Mouse (Mus musculus) heart, embryonic 15.5 days (tissue): ENCODE data around the gene Tcl1b2. TPM values are rescaled to one million over a fixed set of nuclear protein-coding genes. Genes with fewer than 3 reads are reported as not detected.
"Not testable (repeated sequence)": the region's sequence is repeated elsewhere in the genome, so short reads cannot be mapped to it uniquely, and the experiment has no call there.

ENCODE experiments used
- ATAC-seq: fragments of 200-750 bp; cut with Nextera tagmentation; replicated peaks from 2 replicates; pipeline ENCODE4 v1.8.0; 2017; ENCODE audit warnings: low read depth, moderate TSS enrichment; ENCODE audit not compliant: insufficient number of reproducible peaks, insufficient read depth, low FRiP score
- H3K27ac ChIP-seq: fragments of 300-500 bp; sonication (generic); 2 replicates; pipeline ENCODE4 v1.5.1; 2015; ENCODE audit warnings: mild to moderate bottlenecking, inconsistent platforms
- H3K27me3 ChIP-seq: fragments of 300-500 bp; sonication (generic); 2 replicates; pipeline ENCODE4 v1.6.1; 2015; ENCODE audit warnings: inconsistent platforms
- H3K36me3 ChIP-seq: fragments of 300-500 bp; sonication (generic); 2 replicates; pipeline ENCODE4 v1.6.1; 2015; ENCODE audit warnings: mild to moderate bottlenecking, inconsistent platforms
- H3K4me1 ChIP-seq: fragments of 300-500 bp; sonication (generic); replicated peaks from 2 replicates; pipeline ENCODE4 v1.6.1; 2015; ENCODE audit warnings: inconsistent platforms
- H3K4me2 ChIP-seq: fragments of 300-500 bp; sonication (generic); 2 replicates; pipeline ENCODE4 v1.6.1; 2015; ENCODE audit warnings: inconsistent platforms, mild to moderate bottlenecking, moderate library complexity
- H3K4me3 ChIP-seq: fragments of 300-500 bp; sonication (generic); 2 replicates; pipeline ENCODE4 v1.5.1; 2015; ENCODE audit warnings: mild to moderate bottlenecking, inconsistent platforms
- H3K9ac ChIP-seq: fragments of 300-500 bp; sonication (generic); 2 replicates; pipeline ENCODE4 v1.6.1; 2015; ENCODE audit warnings: mild to moderate bottlenecking, inconsistent platforms
- H3K9me3 ChIP-seq: fragments of 300-500 bp; sonication (generic); replicated peaks from 2 replicates; pipeline ENCODE4 v1.6.1; 2016; ENCODE audit warnings: inconsistent platforms
- WGBS: fragments of 180-500 bp; shearing (Covaris S2); methylation state at CpG from one replicate; pipeline ENCODE4 v1.1.7; 2015; ENCODE audit warnings: mixed read lengths; 5-methylcytosine and 5-hydroxymethylcytosine counted together
- polyA plus RNA-seq: library from polyadenylated mRNA; unstranded; fragments of >200 nt; fragmentation: Nextera tagmentation; extraction: Ambion mirVana; gene quantifications from 2 replicates; pipeline ENCODE4 v1.2.1, GENCODE M21; 2015

Tcl1b2 gene
- polyA plus RNA-seq, 1 experiment from 2014 or later = not detected

- H3K4me3 ChIP-seq, H3K9ac ChIP-seq, ATAC-seq, H3K4me2 ChIP-seq, H3K27me3 ChIP-seq, H3K4me1 ChIP-seq, H3K27ac ChIP-seq, H3K9me3 ChIP-seq, H3K36me3 ChIP-seq: not testable (repeated sequence)
- 34% methylated on average over 2 of the region's 2 CpGs for WGBS
Measured at GRCm38 (mm10) chr12:105174318-105174717, 28.5 kb downstream of the Tcl1b2 start.

DNA sequence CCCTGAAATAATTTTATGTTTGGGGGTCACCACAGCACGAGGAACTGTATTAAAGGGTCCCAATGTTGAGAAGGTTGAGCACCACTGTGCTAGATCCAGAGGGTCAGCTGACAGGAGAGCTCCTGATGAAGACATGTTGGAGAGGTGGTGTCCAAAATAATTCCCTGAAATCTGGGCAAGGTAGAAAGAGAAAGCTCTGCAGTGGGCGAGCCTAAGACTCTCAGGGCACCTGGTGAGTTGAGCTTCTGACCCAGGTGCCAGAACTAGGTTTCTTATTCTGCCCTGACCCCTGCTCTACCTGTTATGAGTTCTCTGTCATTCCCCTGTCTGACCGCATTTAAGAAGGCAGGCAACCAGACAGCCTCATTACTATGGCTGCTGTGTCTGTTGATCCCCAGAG lies 30.2 kb downstream of the Tcl1b2 start, which contains the start of gene Tcl1b5:
Tcl1b5 (plus strand) TSS at position 301 of the 400 bp plus-strand sequence.
- not testable (repeated sequence) for H3K27ac ChIP-seq, H3K4me2 ChIP-seq, H3K9me3 ChIP-seq, H3K4me1 ChIP-seq, H3K27me3 ChIP-seq, H3K36me3 ChIP-seq, H3K4me3 ChIP-seq, ATAC-seq, H3K9ac ChIP-seq
- WGBS = 45% methylated on average over 3 of the region's 3 CpGs

GRCm38 (mm10) chr12:105181040-105181644 lies 35.3 kb downstream of the Tcl1b2 start:
- ATAC-seq, H3K27ac ChIP-seq, H3K4me2 ChIP-seq, H3K4me3 ChIP-seq, H3K4me1 ChIP-seq, H3K9ac ChIP-seq, H3K9me3 ChIP-seq, H3K27me3 ChIP-seq, H3K36me3 ChIP-seq: not testable (repeated sequence)
- WGBS = 64% methylated on average over 4 of the region's 4 CpGs

DNA sequence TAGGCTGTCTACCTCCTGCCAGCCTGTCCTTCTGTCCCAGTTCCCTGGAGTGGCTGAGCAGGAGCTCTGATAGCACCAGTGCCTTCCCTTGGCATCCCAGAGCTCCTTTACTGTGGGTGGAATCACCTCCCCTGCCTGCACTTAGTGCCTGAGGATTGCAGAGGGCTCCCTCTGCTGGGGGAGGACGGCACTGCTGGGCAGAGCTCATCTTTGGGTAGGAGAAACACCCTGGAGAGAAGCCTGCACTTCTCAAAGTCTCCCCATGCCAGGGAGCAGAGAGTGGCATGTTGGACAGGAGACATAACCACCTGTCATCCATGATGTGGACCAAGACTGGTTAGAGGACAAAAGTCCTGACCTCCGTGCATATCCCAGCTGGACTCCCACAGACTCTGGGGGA lies 43.2 kb downstream of the Tcl1b2 start:
- H3K36me3 ChIP-seq, H3K27me3 ChIP-seq, H3K27ac ChIP-seq, ATAC-seq, H3K4me1 ChIP-seq, H3K4me3 ChIP-seq, H3K4me2 ChIP-seq, H3K9me3 ChIP-seq, H3K9ac ChIP-seq: not testable (repeated sequence)
- 38% methylated on average over 2 of the region's 2 CpGs for WGBS

GRCm38 (mm10) chr12:105190743-105191142 lies 44.9 kb downstream of the Tcl1b2 start, which contains the start of gene Tcl1b3:
Gene Tcl1b3, plus strand, starts transcription at chr12:105191043.
- H3K9ac ChIP-seq, H3K27me3 ChIP-seq, H3K9me3 ChIP-seq, H3K4me2 ChIP-seq, H3K36me3 ChIP-seq, H3K4me1 ChIP-seq, ATAC-seq, H3K4me3 ChIP-seq, H3K27ac ChIP-seq: not testable (repeated sequence)
- WGBS = 87% methylated on average over 6 of the region's 6 CpGs

DNA sequence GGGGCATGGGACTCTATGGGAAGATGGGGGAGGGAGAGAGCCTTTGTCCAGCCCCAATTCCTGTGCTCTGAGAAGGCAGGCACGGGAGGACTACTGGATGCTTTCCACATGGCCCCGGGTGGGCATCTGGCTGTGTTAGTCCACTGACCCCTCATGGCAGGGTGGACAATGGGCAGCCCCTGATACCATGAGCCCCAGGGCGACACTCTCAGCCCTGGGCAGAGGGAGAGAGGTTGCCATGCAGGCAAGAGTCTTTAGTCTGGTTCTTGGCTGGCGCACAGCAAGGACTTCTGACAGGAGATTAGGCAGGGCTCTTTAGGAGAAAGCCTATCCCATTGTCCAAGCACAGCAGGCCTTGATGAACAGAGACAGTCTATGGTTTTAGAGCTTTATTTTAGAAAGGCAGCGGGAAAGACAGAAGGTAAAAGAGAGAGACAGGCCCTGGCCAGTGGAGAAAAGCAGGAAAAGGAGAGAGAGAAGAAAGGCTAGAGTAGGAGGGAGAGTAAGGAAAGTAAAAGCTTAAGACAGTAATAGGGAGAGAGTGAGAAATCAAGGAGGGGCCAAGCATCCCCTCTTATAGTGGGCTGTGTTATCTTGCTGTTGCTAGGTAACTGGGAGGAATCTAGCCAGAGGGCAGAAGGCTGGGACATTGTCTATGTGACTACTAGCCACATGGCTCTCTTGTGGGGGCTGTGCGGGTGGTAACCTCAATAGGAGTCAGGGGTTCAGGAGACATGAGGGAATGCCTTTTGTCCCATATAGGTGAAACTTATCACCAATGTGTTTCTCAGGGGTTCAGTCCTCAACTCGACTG lies 54.1 kb downstream of the Tcl1b2 start:
- not testable (repeated sequence) for H3K36me3 ChIP-seq
- 56% methylated on average over 7 of the region's 7 CpGs for WGBS

GRCm38 (mm10) chr12:105201657-105202056 lies 55.8 kb downstream of the Tcl1b2 start, which contains the start of gene Tcl1b4:
Gene Tcl1b4, plus strand, starts transcription at chr12:105201957.
- H3K27ac ChIP-seq, ATAC-seq, H3K4me2 ChIP-seq, H3K36me3 ChIP-seq, H3K9ac ChIP-seq, H3K27me3 ChIP-seq, H3K4me3 ChIP-seq, H3K9me3 ChIP-seq, H3K4me1 ChIP-seq: not testable (repeated sequence)
- 70% methylated on average over 1 of the region's 1 CpGs for WGBS

More for the DNA sequence above, 54.1 kb downstream of the Tcl1b2 start:
- not testable (repeated sequence) for H3K4me1 ChIP-seq, ATAC-seq, H3K27me3 ChIP-seq, H3K9me3 ChIP-seq, H3K9ac ChIP-seq, H3K4me3 ChIP-seq, H3K4me2 ChIP-seq, H3K27ac ChIP-seq

Other genes starting within 250 kb of the Tcl1b2 start
- 1.6 and 2.0 TPM in 2 replicates for gene Syne3, start 136.2 kb upstream of the Tcl1b2 start, polyA plus RNA-seq
- gene Glrx5, start 113.3 kb upstream of the Tcl1b2 start, polyA plus RNA-seq = 155 and 163 TPM in 2 replicates
- not detected in 2 replicates for gene Tcl1b1, start 13.7 kb downstream of the Tcl1b2 start, polyA plus RNA-seq
- not detected in 2 replicates for gene Tcl1b5, start 30.3 kb downstream of the Tcl1b2 start, polyA plus RNA-seq
- gene Tcl1b3, start 45.0 kb downstream of the Tcl1b2 start, polyA plus RNA-seq = not detected in 2 replicates
- not detected in 2 replicates for gene Tcl1b4, start 55.9 kb downstream of the Tcl1b2 start, polyA plus RNA-seq
- not detected in 2 replicates for gene Tcl1, start 76.8 kb downstream of the Tcl1b2 start, polyA plus RNA-seq
- 0.10 TPM in 1 of 2 replicates, not detected in the other for gene Tunar, start 187.9 kb downstream of the Tcl1b2 start, polyA plus RNA-seq